Mouse (Mus musculus): ENCODE data around the gene Slc35f4. TPM values are rescaled to one million over a fixed set of nuclear protein-coding genes. Genes with fewer than 3 reads are reported as not detected.

Slc35f4 gene
- polyA plus RNA-seq, 1 experiment from 2014 or later: 38.7 TPM

- no peaks in the 10 kb centered on the region; the same call in 1 of the 2 replicates for H3K4me1 ChIP-seq (ENCODE audit: control insufficient read depth, insufficient read depth, low read length)
- WGBS: 89% methylated on average over 9 of the region's 9 CpGs
Observed at GRCm38 (mm10) chr14:49305534-49306409, 220.1 kb downstream of the Slc35f4 start.

GRCm38 (mm10) chr14:49302271-49302857, 223.5 kb downstream of the Slc35f4 start:
- WGBS: 53% methylated on average over 2 of the region's 2 CpGs
- Histone ChIP-seq H3K9me3 (ENCODE audit: control insufficient read depth, low read length) (no peaks in the 10 kb centered on the region), H3K27ac (ENCODE audit: low read depth, low read length) (no peak overlapping the region), H3K27me3 (ENCODE audit: control insufficient read depth, insufficient read depth, low read length) (no peaks in the 10 kb centered on the region), H3K36me3 (ENCODE audit: control insufficient read depth, insufficient read depth, low read length) (no peaks in the 10 kb centered on the region), H3K4me1 (ENCODE audit: control insufficient read depth, insufficient read depth, low read length) (no peaks in the 10 kb centered on the region; the same call in 1 of the 2 replicates), H3K9ac (replicated peaks; ENCODE audit: low read depth, low read length) (no peak overlapping the region), H3K4me2 (ENCODE audit: low read depth, low read length) (no peak overlapping the region), H3K4me3 (ENCODE audit: low read depth, low read length) (no peak overlapping the region)
- ATAC-seq (ENCODE audit: low read depth): no peak

More at GRCm38 (mm10) chr14:49305534-49306409, 220.1 kb downstream of the Slc35f4 start:
- Histone ChIP-seq H3K36me3 (ENCODE audit: control insufficient read depth, insufficient read depth, low read length) (no peaks in the 10 kb centered on the region), H3K9me3 (ENCODE audit: control insufficient read depth, low read length) (no peaks in the 10 kb centered on the region), H3K9ac (replicated peaks; ENCODE audit: low read depth, low read length) (no peak overlapping the region), H3K4me2 (ENCODE audit: low read depth, low read length) (no peak overlapping the region), H3K27me3 (ENCODE audit: control insufficient read depth, insufficient read depth, low read length) (no peaks in the 10 kb centered on the region), H3K27ac (ENCODE audit: low read depth, low read length) (no peak overlapping the region), H3K4me3 (ENCODE audit: low read depth, low read length) (no peak overlapping the region)
- ATAC-seq (ENCODE audit: low read depth): peak; percentile 70; the same call in 1 of the 2 replicates

GRCm38 (mm10) chr14:49300981-49301619, 224.7 kb downstream of the Slc35f4 start:
- Histone ChIP-seq H3K9me3 (ENCODE audit: control insufficient read depth, low read length) (no peaks in the 10 kb centered on the region), H3K36me3 (ENCODE audit: control insufficient read depth, insufficient read depth, low read length) (no peaks in the 10 kb centered on the region), H3K27ac (ENCODE audit: low read depth, low read length) (no peak overlapping the region), H3K4me1 (ENCODE audit: control insufficient read depth, insufficient read depth, low read length) (no peaks in the 10 kb centered on the region; the same call in 1 of the 2 replicates), H3K9ac (replicated peaks; ENCODE audit: low read depth, low read length) (no peak overlapping the region), H3K4me3 (ENCODE audit: low read depth, low read length) (no peak overlapping the region), H3K4me2 (ENCODE audit: low read depth, low read length) (no peak overlapping the region), H3K27me3 (ENCODE audit: control insufficient read depth, insufficient read depth, low read length) (no peaks in the 10 kb centered on the region)
- no peak for ATAC-seq (ENCODE audit: low read depth)
- 35% methylated on average over 8 of the region's 8 CpGs for WGBS

- Histone ChIP-seq H3K4me2 (ENCODE audit: low read depth, low read length) (no peak overlapping the region), H3K27me3 (ENCODE audit: control insufficient read depth, insufficient read depth, low read length) (no peaks in the 10 kb centered on the region), H3K9ac (replicated peaks; ENCODE audit: low read depth, low read length) (no peak overlapping the region), H3K27ac (ENCODE audit: low read depth, low read length) (no peak overlapping the region), H3K36me3 (ENCODE audit: control insufficient read depth, insufficient read depth, low read length) (no peaks in the 10 kb centered on the region), H3K9me3 (ENCODE audit: control insufficient read depth, low read length) (no peaks in the 10 kb centered on the region), H3K4me1 (ENCODE audit: control insufficient read depth, insufficient read depth, low read length) (no peaks in the 10 kb centered on the region), H3K4me3 (ENCODE audit: low read depth, low read length) (no peak overlapping the region)
- ATAC-seq (ENCODE audit: low read depth): no peak
- 59% methylated on average over 8 of the region's 8 CpGs for WGBS
Observed at GRCm38 (mm10) chr14:49300326-49300725, 225.5 kb downstream of the Slc35f4 start.

GRCm38 (mm10) chr14:49293802-49294449, 231.9 kb downstream of the Slc35f4 start:
- 14% methylated on average over 4 of the region's 4 CpGs for WGBS
- ATAC-seq (ENCODE audit: low read depth): peak; percentile 77; the same call in 1 of the 2 replicates
- Histone ChIP-seq H3K4me3 (ENCODE audit: low read depth, low read length) (no peak overlapping the region), H3K4me1 (ENCODE audit: control insufficient read depth, insufficient read depth, low read length) (no peaks in the 10 kb centered on the region), H3K36me3 (ENCODE audit: control insufficient read depth, insufficient read depth, low read length) (no peaks in the 10 kb centered on the region), H3K27me3 (ENCODE audit: control insufficient read depth, insufficient read depth, low read length) (no peaks in the 10 kb centered on the region), H3K4me2 (ENCODE audit: low read depth, low read length) (no peak overlapping the region), H3K9me3 (ENCODE audit: control insufficient read depth, low read length) (no peaks in the 10 kb centered on the region), H3K27ac (ENCODE audit: low read depth, low read length) (no peak overlapping the region), H3K9ac (replicated peaks; ENCODE audit: low read depth, low read length) (no peak overlapping the region)

- H3K4me2 ChIP-seq (ENCODE audit: low read depth, low read length): no peak overlapping the region
- 83% methylated on average over 3 of the region's 3 CpGs for WGBS
- no peak for ATAC-seq (ENCODE audit: low read depth)
- no peak overlapping the region for H3K4me3 ChIP-seq (ENCODE audit: low read depth, low read length)
- no peaks in the 10 kb centered on the region for H3K36me3 ChIP-seq (ENCODE audit: control insufficient read depth, insufficient read depth, low read length)
- no peak overlapping the region for H3K9ac ChIP-seq (replicated peaks; ENCODE audit: low read depth, low read length)
- no peaks in the 10 kb centered on the region for H3K4me1 ChIP-seq (ENCODE audit: control insufficient read depth, insufficient read depth, low read length)
- no peak overlapping the region for H3K27ac ChIP-seq (ENCODE audit: low read depth, low read length)
- no peaks in the 10 kb centered on the region for H3K9me3 ChIP-seq (ENCODE audit: control insufficient read depth, low read length)
- no peaks in the 10 kb centered on the region for H3K27me3 ChIP-seq (ENCODE audit: control insufficient read depth, insufficient read depth, low read length)
Observed at GRCm38 (mm10) chr14:49290029-49290745, 235.7 kb downstream of the Slc35f4 start.

- Histone ChIP-seq H3K27ac (ENCODE audit: low read depth, low read length) (no peak overlapping the region), H3K9ac (replicated peaks; ENCODE audit: low read depth, low read length) (no peak overlapping the region), H3K4me3 (ENCODE audit: low read depth, low read length) (no peak overlapping the region), H3K4me2 (ENCODE audit: low read depth, low read length) (no peak overlapping the region), H3K36me3 (ENCODE audit: control insufficient read depth, insufficient read depth, low read length) (no peaks in the 10 kb centered on the region), H3K9me3 (ENCODE audit: control insufficient read depth, low read length) (no peaks in the 10 kb centered on the region), H3K4me1 (ENCODE audit: control insufficient read depth, insufficient read depth, low read length) (no peaks in the 10 kb centered on the region), H3K27me3 (ENCODE audit: control insufficient read depth, insufficient read depth, low read length) (no peaks in the 10 kb centered on the region)
- ATAC-seq (ENCODE audit: low read depth): no peak
- 86% methylated on average over 7 of the region's 7 CpGs for whole genome bisulfite sequencing
Observed at GRCm38 (mm10) chr14:49283784-49284655, 241.8 kb downstream of the Slc35f4 start.

- H3K9me3 ChIP-seq (ENCODE audit: control insufficient read depth, low read length): no peaks in the 10 kb centered on the region
- 83% methylated on average over 6 of the region's 6 CpGs for WGBS
- no peaks in the 10 kb centered on the region for H3K4me1 ChIP-seq (ENCODE audit: control insufficient read depth, insufficient read depth, low read length)
- no peak overlapping the region for H3K4me2 ChIP-seq (ENCODE audit: low read depth, low read length)
- ATAC-seq (ENCODE audit: low read depth): no peak
- H3K4me3 ChIP-seq (ENCODE audit: low read depth, low read length): no peak overlapping the region
- no peak overlapping the region for H3K9ac ChIP-seq (replicated peaks; ENCODE audit: low read depth, low read length)
- no peaks in the 10 kb centered on the region for H3K27me3 ChIP-seq (ENCODE audit: control insufficient read depth, insufficient read depth, low read length)
- no peak overlapping the region for H3K27ac ChIP-seq (ENCODE audit: low read depth, low read length)
- no peaks in the 10 kb centered on the region for H3K36me3 ChIP-seq (ENCODE audit: control insufficient read depth, insufficient read depth, low read length)
Observed at GRCm38 (mm10) chr14:49278880-49279279, 247.0 kb downstream of the Slc35f4 start.
